ENCODE assay signal across 18 mouse cellular contexts in the genomic region with DNA sequence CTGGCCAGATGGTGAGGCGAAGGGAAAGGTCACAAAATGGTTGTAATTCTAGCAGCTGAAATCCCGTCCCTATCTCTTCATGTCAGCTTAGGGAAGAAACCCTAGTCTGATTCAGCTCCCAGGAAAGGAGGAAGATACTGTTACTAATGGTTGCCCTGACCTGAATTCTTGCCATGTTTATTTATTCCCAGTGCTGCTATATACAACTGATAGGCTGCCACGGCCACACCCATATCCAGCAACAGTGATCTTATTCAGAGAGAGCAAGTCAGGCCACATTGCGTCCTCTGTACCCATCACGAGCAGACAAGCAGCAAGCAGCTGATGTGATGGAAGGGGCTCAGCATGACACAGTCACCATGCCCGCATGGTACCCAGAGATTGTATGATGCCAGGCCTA.
DNase-seq lines count a peak whose midpoint lies in the region; ATAC-seq lines count a peak whose summit lies in the region.
"Had no signal": no experiment of that assay in that cellular context is flagged by ENCODE, and none has a peak within 500 bp of the region (broad histone marks: within the 10 kb centered on the region; RNA-seq: fewer than 3 reads in every experiment).

No protein-coding gene starts in this region.

- no peak overlapping the region for H3K9ac ChIP-seq in neural tube, embryonic 15.5 days (replicated peaks)
- H3K9ac ChIP-seq: embryonic facial prominence, embryonic 13.5 days; heart, embryonic 15.5 days; midbrain, embryonic 12.5 days had no signal

- no peaks in the 10 kb centered on the region for H3K9me3 ChIP-seq in heart, embryonic 10.5 days
- no peaks in the 10 kb centered on the region for H3K9me3 ChIP-seq in neural tube, embryonic 15.5 days (replicated peaks)
- H3K9me3 ChIP-seq: embryonic facial prominence, embryonic 13.5 days; heart, embryonic 15.5 days; hindbrain, embryonic 10.5 days; midbrain, embryonic 12.5 days had no signal

- 0 out of 2 replicates have a peak overlapping the region, but pooled peaks have one; percentile 6 for H3K27ac ChIP-seq in heart, embryonic 10.5 days
- peak overlapping the region; percentile 20; the same call in 1 of the 2 replicates for H3K27ac ChIP-seq in neural tube, embryonic 15.5 days (replicated peaks)
- H3K27ac ChIP-seq: embryonic facial prominence, embryonic 13.5 days; heart, embryonic 15.5 days; hindbrain, embryonic 10.5 days; midbrain, embryonic 12.5 days had no signal

- no peaks in the 10 kb centered on the region for H3K36me3 ChIP-seq in heart, embryonic 10.5 days
- H3K36me3 ChIP-seq in neural tube, embryonic 15.5 days, result no peaks in the 10 kb centered on the region
- H3K36me3 ChIP-seq: embryonic facial prominence, embryonic 13.5 days; heart, embryonic 15.5 days; hindbrain, embryonic 10.5 days; midbrain, embryonic 12.5 days had no signal

- 23% methylated on average over 6 of the region's 6 CpGs for WGBS in heart, embryonic 10.5 days
- 61% methylated on average over 6 of the region's 6 CpGs for WGBS in neural tube, embryonic 15.5 days

- ATAC-seq in neural tube, embryonic 15.5 days (ENCODE audit: low FRiP score), result no peak
- ATAC-seq: forebrain, embryonic 14.5 days had no signal

- H3K4me3 ChIP-seq in heart, embryonic 10.5 days, result 0 out of 2 replicates have a peak overlapping the region, but pooled peaks have one; percentile 3
- no peak overlapping the region for H3K4me3 ChIP-seq in neural tube, embryonic 15.5 days (replicated peaks)
- H3K4me3 ChIP-seq: embryonic facial prominence, embryonic 13.5 days; heart, embryonic 15.5 days; hindbrain, embryonic 10.5 days; midbrain, embryonic 12.5 days had no signal

- no peaks in the 10 kb centered on the region for H3K27me3 ChIP-seq in heart, embryonic 10.5 days (ENCODE audit: insufficient read depth, poor library complexity, severe bottlenecking)
- no peaks in the 10 kb centered on the region for H3K27me3 ChIP-seq in neural tube, embryonic 15.5 days (replicated peaks)
- H3K27me3 ChIP-seq: heart, embryonic 15.5 days; midbrain, embryonic 12.5 days had no signal

- H3K4me2 ChIP-seq in neural tube, embryonic 15.5 days, result no peak overlapping the region
- H3K4me2 ChIP-seq: embryonic facial prominence, embryonic 13.5 days; heart, embryonic 15.5 days; liver, embryonic 11.5 days; midbrain, embryonic 12.5 days had no signal

- DNase-seq in heart, embryonic 10.5 days (ENCODE audit: low spot score), result no peak
- DNase-seq in heart, postnatal 14 days, result no peak
- DNase-seq in kidney, postnatal 14 days, result peak; percentile 17
- DNase-seq in kidney, adult 9 months, result no peak
- peak; percentile 13 for DNase-seq in embryo, embryonic 9.5 days (ENCODE audit: extremely low spot score)
- no peak for DNase-seq in thymus, postnatal 10 days (ENCODE audit: low spot score in 2 of 2)
- DNase-seq: adrenal gland, postnatal 36 days; heart, adult 18-20 months; lung, adult 2 months; lung, postnatal 36 days; right cerebral cortex, postnatal 14 days had no signal

- peaks cover 31% of the 10 kb centered on the region for H3K4me1 ChIP-seq in heart, embryonic 10.5 days
- H3K4me1 ChIP-seq in neural tube, embryonic 15.5 days, result peaks cover 20% of the 10 kb centered on the region
- H3K4me1 ChIP-seq: midbrain, embryonic 12.5 days had no signal

- intact Hi-C loops in heart, postnatal 14 days (cut with DNase I), result no loop called here

Comparison
In these comparisons a context has a peak if more than half of its experiments do, and no peak if none do; other contexts are left out.
1. DNase-seq: peak in kidney, postnatal 14 days (single experiment) and embryo, embryonic 9.5 days (single experiment); none in heart, embryonic 10.5 days (single experiment), heart, postnatal 14 days (0 of 2), kidney, adult 9 months (single experiment) and thymus, postnatal 10 days (0 of 2).